Mouse (Mus musculus) embryo, embryonic 9.5 days (tissue): ENCODE measurements around the gene Ctsr.
"Not testable (repeated sequence)": the region's sequence is repeated elsewhere in the genome, so short reads cannot be mapped to it uniquely, and the experiment has no call there.

Source experiments
- DNase-seq: peaks from one replicate; pipeline ENCODE4 v3.0.0-alpha.2; 2017; ENCODE audit errors: extremely low spot score

Ctsr gene

GRCm38 (mm10) chr13:61164156-61164555 lies at the start of gene Ctsr:
Ctsr (minus strand) TSS chr13:61164256.
- DNase-seq: no peak

- no peak for DNase-seq
These were observed 39.3 kb upstream of the Ctsr start, which contains the start of gene Cts6 for GRCm38 (mm10) chr13:61203310-61203709. Cts6 (minus strand) TSS chr13:61203410.

- DNase-seq: not testable (repeated sequence)
These were observed 21.3 kb upstream of the Ctsr start for GRCm38 (mm10) chr13:61185151-61185933.

GRCm38 (mm10) chr13:61164622-61165021 lies 566 bp upstream of the Ctsr start:
- DNase-seq: no peak
